Mouse (Mus musculus) ES-Bruce4 (cell line): Measurements from ENCODE around the gene Eif5. TPM values are rescaled to one million over a fixed set of nuclear protein-coding genes. Genes with fewer than 3 reads are reported as not detected.

Experiments
- H3K27ac ChIP-seq: 2 replicates; pipeline ENCODE4 v1.5.1; 2012; ENCODE audit warnings: low read length, inconsistent platforms; ENCODE audit not compliant: insufficient read depth
- H3K27me3 ChIP-seq: 2 replicates; pipeline ENCODE4 v1.6.1; 2012; ENCODE audit warnings: mild to moderate bottlenecking, low read length, inconsistent platforms; ENCODE audit not compliant: control insufficient read depth, poor library complexity, insufficient read depth, severe bottlenecking
- H3K36me3 ChIP-seq: 2 replicates; pipeline ENCODE4 v1.6.1; 2012; ENCODE audit warnings: inconsistent platforms, mild to moderate bottlenecking, low read length, moderate library complexity; ENCODE audit not compliant: control insufficient read depth, poor library complexity, insufficient read depth, severe bottlenecking
- H3K4me1 ChIP-seq: one replicate; pipeline ENCODE4 v1.8.1; 2011; ENCODE audit warnings: low read length; ENCODE audit not compliant: control insufficient read depth, insufficient read depth
- H3K4me3 ChIP-seq: 2 replicates; pipeline ENCODE4 v1.5.1; 2011; ENCODE audit warnings: low read depth, mild to moderate bottlenecking, low read length
- H3K9ac ChIP-seq: 2 replicates; pipeline ENCODE4 v1.6.1; 2012; ENCODE audit warnings: low read depth, mild to moderate bottlenecking, inconsistent platforms; ENCODE audit not compliant: poor library complexity, severe bottlenecking
- H3K9me3 ChIP-seq: replicated peaks from 2 replicates; pipeline ENCODE4 v1.6.1; 2012; ENCODE audit warnings: mild to moderate bottlenecking, low read length, inconsistent platforms; ENCODE audit not compliant: control insufficient read depth, poor library complexity, insufficient read depth, severe bottlenecking
- CTCF ChIP-seq: IDR thresholded peaks from one replicate; pipeline ENCODE4 v1.8.1; 2011; ENCODE audit warnings: low read depth, low read length
- EP300 ChIP-seq: IDR thresholded peaks from 2 replicates; pipeline ENCODE4 v1.6.1; 2011; ENCODE audit warnings: low read depth, low read length; ENCODE audit not compliant: insufficient read depth
- POLR2A ChIP-seq: IDR thresholded peaks from one replicate; pipeline ENCODE4 v1.8.1; 2011; ENCODE audit warnings: low read length; ENCODE audit not compliant: insufficient read depth
- polyA plus RNA-seq: library from polyadenylated mRNA; stranded (reverse); fragments of >200 nt; gene quantifications from 2 replicates; pipeline ENCODE4 v1.2.4, GENCODE M21; 2011; ENCODE audit warnings: low read depth; ENCODE audit not compliant: missing spikeins, insufficient read depth, insufficient read length

Gene Eif5
- polyA plus RNA-seq, 1 experiment: 315 TPM

DNA sequence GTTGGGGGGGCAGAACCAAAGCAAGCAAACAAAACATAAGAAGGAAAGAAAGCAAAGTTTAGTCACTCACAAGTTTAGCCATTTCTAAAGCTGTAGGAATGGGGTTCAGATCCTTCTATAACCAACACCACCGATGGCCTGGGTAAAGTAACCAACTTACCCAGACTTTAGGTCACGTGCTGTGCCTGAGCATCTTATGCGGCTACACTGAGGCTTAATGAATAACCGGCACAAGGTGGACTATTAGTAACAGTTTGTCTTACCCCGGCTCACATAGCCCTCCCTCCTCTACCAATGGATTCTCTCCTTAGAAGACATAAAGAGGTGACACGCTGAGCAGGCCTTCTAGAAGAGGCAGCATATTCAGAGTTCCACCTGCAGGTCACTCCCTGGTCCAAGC is 35.5 kb downstream of the Eif5 start:
- TF ChIP-seq POLR2A (no peak), CTCF (no peak), EP300 (no peak)
- H3K9me3 ChIP-seq: no peaks in the 10 kb centered on the region

DNA sequence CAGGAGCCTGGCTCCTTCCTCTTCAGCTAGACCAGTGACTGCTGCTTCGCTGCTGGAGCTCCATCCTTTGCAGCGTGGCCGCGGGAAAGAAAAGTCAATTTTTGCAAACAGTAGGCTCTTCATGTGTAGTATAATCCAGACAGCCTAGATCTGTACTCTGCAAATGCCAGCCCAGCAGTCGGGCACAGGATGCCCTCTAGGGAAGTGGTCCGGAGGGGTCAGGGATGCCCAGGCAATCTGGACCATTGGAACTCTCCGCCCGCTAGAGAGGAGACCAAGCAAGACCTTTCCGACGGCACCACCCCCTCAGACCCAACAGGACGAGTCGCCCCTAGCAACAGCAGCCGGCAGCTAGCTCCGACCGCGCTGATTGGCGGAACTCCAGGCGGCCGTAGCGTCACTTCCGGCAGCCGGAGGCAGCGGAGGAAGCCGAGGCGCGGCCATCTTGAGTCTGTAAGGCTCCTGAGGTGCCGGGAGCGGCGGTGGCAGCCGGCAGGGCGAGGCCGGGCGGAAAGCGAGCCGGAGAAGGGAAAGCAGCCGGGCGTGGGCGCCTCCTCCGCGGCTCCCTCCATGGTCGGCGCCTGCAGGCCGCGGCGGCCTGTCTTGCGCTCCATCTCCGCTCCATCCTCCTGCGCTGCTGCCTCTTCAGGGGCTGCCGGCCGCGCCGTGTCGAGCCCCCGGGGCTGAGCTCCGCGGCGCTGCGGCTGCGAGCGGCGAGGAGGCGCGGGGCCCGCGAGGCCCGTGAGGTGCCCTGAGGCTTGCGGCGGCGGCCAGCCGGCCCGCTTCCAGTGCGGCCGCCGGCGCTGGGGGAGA is 36.5 kb downstream of the Eif5 start, which contains the start of gene Mark3:
Gene Mark3 (plus strand): TSS at position 450 of the 813 bp plus-strand sequence.
- Histone ChIP-seq H3K27ac (no peak within 1 kb of the TSS), H3K9ac (peak within 1 kb of the TSS; percentile 89), H3K4me1 (peaks cover 2% of the 10 kb centered on the region), H3K36me3 (no peaks in the 10 kb centered on the region), H3K27me3 (no peaks in the 10 kb centered on the region), H3K4me3 (peak within 1 kb of the TSS; percentile 82), H3K9me3 (no peaks in the 10 kb centered on the region)
- TF ChIP-seq EP300 (no peak), CTCF (no peak), POLR2A (no peak)

More for the DNA sequence above, 35.5 kb downstream of the Eif5 start:
- no peak overlapping the region for H3K27ac ChIP-seq
- H3K27me3 ChIP-seq: no peaks in the 10 kb centered on the region
- H3K36me3 ChIP-seq: no peaks in the 10 kb centered on the region
- H3K4me3 ChIP-seq: no peak overlapping the region
- 0 out of 2 replicates have a peak overlapping the region, but pooled peaks have one; percentile 4 for H3K9ac ChIP-seq
- peaks cover 2% of the 10 kb centered on the region for H3K4me1 ChIP-seq

DNA sequence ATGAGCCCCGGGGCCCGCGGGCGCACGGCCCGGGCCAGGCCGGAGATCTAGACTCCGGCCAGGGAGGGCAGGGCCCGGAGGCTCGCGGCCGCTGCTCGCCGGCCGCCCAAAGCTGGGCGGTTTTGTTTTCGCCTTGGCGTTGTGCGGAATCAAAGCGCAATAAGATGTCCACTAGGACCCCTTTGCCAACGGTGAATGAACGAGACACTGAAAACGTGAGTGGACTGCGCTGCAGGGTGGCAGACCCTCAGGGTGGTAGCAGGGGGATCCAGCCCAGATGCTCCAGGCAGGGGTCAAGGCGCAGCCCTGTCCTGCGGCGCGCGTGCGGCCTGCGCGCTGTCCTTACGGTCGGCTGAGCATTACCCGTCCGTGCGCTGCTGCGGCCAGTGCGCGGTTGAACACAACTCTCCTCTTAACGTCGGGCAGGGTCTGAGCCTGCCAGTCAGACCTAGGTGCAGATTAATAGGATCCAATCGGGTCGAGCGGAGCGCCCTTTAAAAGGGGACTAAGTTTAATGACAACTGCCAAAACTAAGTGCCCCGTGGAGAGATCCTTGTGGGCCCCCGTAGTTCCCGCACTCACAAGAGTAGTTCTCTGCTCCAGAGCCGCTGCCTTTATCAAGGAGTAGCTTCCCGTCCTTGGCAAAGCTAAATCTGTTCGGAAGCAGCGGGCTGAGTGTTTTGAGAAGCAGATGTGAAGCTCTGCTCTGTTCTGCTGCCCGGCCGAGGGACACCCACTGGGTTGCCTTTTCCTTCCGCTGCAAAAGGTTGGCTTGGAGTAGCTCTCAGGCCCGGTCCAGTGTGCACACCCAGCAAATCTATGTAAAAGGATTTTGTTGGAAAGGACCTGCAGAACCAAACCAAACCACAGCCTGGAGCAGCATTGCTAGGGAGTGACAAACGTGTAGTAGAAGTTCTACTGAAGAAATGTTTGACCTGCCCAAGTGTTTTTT is 37.3 kb downstream of the Eif5 start:
- Histone ChIP-seq H3K27ac (no peak overlapping the region), H3K4me1 (peaks cover 2% of the 10 kb centered on the region), H3K36me3 (no peaks in the 10 kb centered on the region), H3K27me3 (no peaks in the 10 kb centered on the region), H3K9me3 (no peaks in the 10 kb centered on the region), H3K4me3 (peak overlapping the region; percentile 82), H3K9ac (peak overlapping the region; percentile 89)
- no peak for TF ChIP-seq POLR2A
- no peak for TF ChIP-seq CTCF
- no peak for TF ChIP-seq EP300

DNA sequence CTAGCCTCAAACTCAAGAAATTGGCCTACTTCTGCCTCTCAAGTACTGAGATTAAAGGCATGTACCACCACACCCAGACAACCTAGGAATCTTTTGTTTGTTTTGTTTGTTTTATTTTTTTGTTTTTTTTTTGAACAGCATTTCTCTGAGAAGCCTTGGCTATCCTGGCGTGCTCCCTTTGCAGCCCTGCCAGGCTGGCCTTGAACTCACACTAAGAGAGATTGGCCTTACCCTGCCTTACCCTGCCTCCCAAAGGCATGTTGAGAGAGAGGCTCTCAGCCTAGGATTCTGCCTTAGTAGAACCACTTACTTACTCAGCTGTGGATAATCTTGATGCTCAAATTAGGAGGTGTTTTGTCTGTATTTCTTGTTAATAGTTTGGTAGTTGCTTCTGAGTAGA is 45.2 kb downstream of the Eif5 start:
- H3K4me1 ChIP-seq: peaks cover 5% of the 10 kb centered on the region

DNA sequence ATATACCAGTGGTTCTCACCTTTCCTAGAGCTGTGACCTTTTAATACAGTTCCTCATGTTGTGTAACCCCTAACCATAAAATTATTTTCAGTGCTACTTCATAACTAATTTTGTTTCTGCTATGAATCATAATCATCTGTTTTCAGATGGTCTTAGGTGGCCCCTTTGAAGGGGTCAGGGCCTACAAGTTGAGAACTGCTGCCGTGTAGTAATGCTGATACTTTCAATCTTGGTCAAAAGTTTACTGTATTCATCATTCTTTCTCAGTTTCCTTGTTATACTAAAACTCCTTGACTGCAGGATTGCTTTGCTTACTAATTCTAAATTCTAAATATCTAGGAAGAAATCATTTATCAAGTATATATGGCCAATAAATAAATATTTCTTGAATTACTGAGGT is 46.6 kb downstream of the Eif5 start:
- Histone ChIP-seq H3K27me3 (no peaks in the 10 kb centered on the region), H3K9me3 (no peaks in the 10 kb centered on the region), H3K36me3 (no peaks in the 10 kb centered on the region), H3K9ac (no peak overlapping the region), H3K4me1 (peaks cover 5% of the 10 kb centered on the region), H3K4me3 (no peak overlapping the region), H3K27ac (no peak overlapping the region)
- no peak for TF ChIP-seq EP300
- no peak for TF ChIP-seq POLR2A
- no peak for TF ChIP-seq CTCF

More for the DNA sequence above, 45.2 kb downstream of the Eif5 start:
- TF ChIP-seq EP300 (no peak), CTCF (no peak)
- Histone ChIP-seq H3K27ac (no peak overlapping the region), H3K36me3 (no peaks in the 10 kb centered on the region), H3K4me3 (no peak overlapping the region), H3K9me3 (no peaks in the 10 kb centered on the region), H3K27me3 (no peaks in the 10 kb centered on the region), H3K9ac (no peak overlapping the region)

DNA sequence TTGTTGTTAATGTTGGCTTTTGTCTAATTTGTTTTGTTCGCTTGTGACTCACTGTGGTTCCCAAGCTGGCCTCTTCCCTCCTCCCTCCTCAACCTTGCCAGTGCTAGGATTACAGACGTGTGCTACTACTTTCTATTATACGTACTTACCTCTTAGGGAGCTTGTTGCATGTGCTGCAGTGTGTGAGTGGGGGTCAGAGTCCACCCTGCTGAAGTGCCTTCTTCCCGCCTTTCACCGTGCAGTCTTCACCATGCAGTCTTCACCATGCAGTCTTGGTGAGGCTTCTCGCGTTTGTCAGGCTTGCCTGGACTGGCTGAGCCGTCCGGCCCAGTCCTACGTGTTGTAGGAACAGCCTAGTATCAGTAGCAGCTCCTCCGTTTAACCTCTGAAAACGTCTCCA is 49.4 kb downstream of the Eif5 start:
- TF ChIP-seq CTCF: no peak
- no peak for TF ChIP-seq POLR2A
- no peak for TF ChIP-seq EP300
- no peak overlapping the region for H3K4me3 ChIP-seq
- no peaks in the 10 kb centered on the region for H3K27me3 ChIP-seq
- no peaks in the 10 kb centered on the region for H3K9me3 ChIP-seq
- no peak overlapping the region for H3K27ac ChIP-seq
- peaks cover 5% of the 10 kb centered on the region for H3K4me1 ChIP-seq
- H3K36me3 ChIP-seq: peaks cover under 1% of the 10 kb centered on the region; the same call in 1 of the 2 replicates
- H3K9ac ChIP-seq: no peak overlapping the region
